ENCODE assay signal across 33 mouse cellular contexts in the genomic region with DNA sequence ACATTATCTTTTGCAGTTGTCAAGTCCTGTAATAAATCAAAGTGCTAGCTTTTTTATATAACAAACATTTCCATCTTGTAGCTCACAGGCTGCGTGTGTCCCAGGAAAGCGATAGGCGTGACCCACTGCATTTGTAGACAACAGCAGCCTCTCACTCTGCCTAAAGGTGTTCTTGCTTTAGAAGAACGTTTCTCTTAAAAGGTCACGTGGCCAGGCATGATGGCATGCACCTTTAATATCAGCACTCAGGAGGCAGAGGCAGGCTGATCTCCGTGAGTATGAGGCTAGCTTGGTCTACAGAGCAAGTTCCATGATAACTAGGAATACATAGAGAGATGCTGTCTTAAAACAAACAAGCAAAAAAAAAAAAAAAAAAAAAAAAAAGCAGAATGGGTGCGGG. TPM values are rescaled to one million over a fixed set of nuclear protein-coding genes. Genes with fewer than 3 reads are reported as not detected.
"Had no signal": no experiment of that assay in that cellular context is flagged by ENCODE, and none has a peak within 500 bp of the region (broad histone marks: within the 10 kb centered on the region; RNA-seq: fewer than 3 reads in every experiment).

No protein-coding gene starts in this region.

- H3K27ac ChIP-seq: heart, adult 2 months; heart, embryonic 13.5 days; heart, embryonic 15.5 days; hindbrain, embryonic 10.5 days; hindbrain, embryonic 12.5 days; hindbrain, embryonic 13.5 days; hindbrain, embryonic 14.5 days; hindbrain, embryonic 15.5 days; hindbrain, postnatal 0 days; intestine, embryonic 15.5 days; kidney, embryonic 15.5 days; kidney, postnatal 0 days; layer of hippocampus, adult 2 months; left cerebral cortex, adult 2 months had no signal

- H3K4me2 ChIP-seq: heart, embryonic 12.5 days; heart, embryonic 13.5 days; heart, embryonic 15.5 days; hindbrain, embryonic 12.5 days; hindbrain, embryonic 13.5 days; hindbrain, embryonic 14.5 days; hindbrain, embryonic 15.5 days; intestine, embryonic 15.5 days; kidney, embryonic 15.5 days had no signal

- H3K9me3 ChIP-seq: heart, embryonic 12.5 days; heart, embryonic 13.5 days; heart, embryonic 15.5 days; hindbrain, embryonic 10.5 days; hindbrain, embryonic 12.5 days; hindbrain, embryonic 13.5 days; hindbrain, embryonic 15.5 days; intestine, embryonic 15.5 days; kidney, embryonic 15.5 days had no signal

- H3K27me3 ChIP-seq: heart, embryonic 12.5 days; heart, embryonic 13.5 days; heart, embryonic 15.5 days; hindbrain, embryonic 12.5 days; hindbrain, embryonic 13.5 days; hindbrain, embryonic 15.5 days; intestine, embryonic 15.5 days; kidney, embryonic 15.5 days had no signal

- DNase-seq: heart, adult 2 months; heart, postnatal 36 days; kidney, adult 11 months; kidney, adult 18-20 months; kidney, adult 2 months; kidney, adult 8-10 months; kidney, adult 9 months; kidney, postnatal 10 days; kidney, postnatal 14 days; kidney, postnatal 25 days; kidney, postnatal 36 days; kidney, postnatal 4 days; layer of hippocampus, adult 9-11 months; layer of hippocampus, postnatal 36 days had no signal

- H3K36me3 ChIP-seq: heart, embryonic 12.5 days; heart, embryonic 15.5 days; hindbrain, embryonic 10.5 days; hindbrain, embryonic 12.5 days; hindbrain, embryonic 13.5 days; hindbrain, embryonic 15.5 days; intestine, embryonic 15.5 days; kidney, embryonic 15.5 days had no signal

- H3K4me1 ChIP-seq: hindbrain, embryonic 10.5 days; hindbrain, embryonic 12.5 days; hindbrain, embryonic 13.5 days; hindbrain, embryonic 15.5 days; intestine, embryonic 15.5 days had no signal

- ATAC-seq: hindbrain, embryonic 16.5 days; hindbrain, postnatal 0 days; inflammation-experienced regulatory T-cells, adult 6 months; intestine, embryonic 15.5 days; intestine, embryonic 16.5 days; intestine, postnatal 0 days had no signal

- H3K9ac ChIP-seq: heart, embryonic 12.5 days; heart, embryonic 13.5 days; heart, embryonic 15.5 days; hindbrain, embryonic 12.5 days; hindbrain, embryonic 13.5 days; hindbrain, embryonic 14.5 days; hindbrain, embryonic 15.5 days; intestine, embryonic 15.5 days; kidney, embryonic 15.5 days had no signal

- H3K4me3 ChIP-seq: heart, adult 2 months; heart, embryonic 12.5 days; heart, embryonic 13.5 days; heart, embryonic 15.5 days; hindbrain, embryonic 10.5 days; hindbrain, embryonic 12.5 days; hindbrain, embryonic 13.5 days; hindbrain, embryonic 15.5 days; intestine, embryonic 15.5 days; kidney, embryonic 15.5 days; layer of hippocampus, adult 2 months; left cerebral cortex, adult 2 months had no signal

RNA-seq across cellular contexts. Expression of a gene that starts 22.4 kb away (rescaled TPM):
- total RNA-seq: hematopoietic stem cell, adult 5-6 weeks had no signal

RNA-seq across cellular contexts. Expression of a gene that starts 40.1 kb away (rescaled TPM):
- total RNA-seq: hematopoietic stem cell, adult 5-6 weeks had no signal
